Mouse (Mus musculus) limb, embryonic 11.5 days (tissue): ENCODE results near the gene Cdk10. TPM values are rescaled to one million over a fixed set of nuclear protein-coding genes. Genes with fewer than 3 reads are reported as not detected.

Source experiments
- ATAC-seq: fragments of 200-750 bp; cut with Nextera tagmentation; 2 replicates; pipeline ENCODE4 v1.8.0; 2017; ENCODE audit warnings: low read depth; ENCODE audit not compliant: insufficient number of reproducible peaks, low FRiP score, low TSS enrichment
- DNase-seq: peaks from one replicate; pipeline ENCODE4 v3.0.0-alpha.2; 2015; ENCODE audit warnings: low spot score
- H3K27ac ChIP-seq: fragments of 300-500 bp; sonication (generic); replicated peaks from 2 replicates; pipeline ENCODE4 v1.5.1; 2014; ENCODE audit warnings: low read depth, mild to moderate bottlenecking, low read length
- H3K27me3 ChIP-seq: fragments of 300-500 bp; sonication (generic); 2 replicates; pipeline ENCODE4 v1.6.1; 2014; ENCODE audit warnings: mild to moderate bottlenecking, low read length, mixed read lengths; ENCODE audit not compliant: control insufficient read depth, insufficient read depth
- H3K36me3 ChIP-seq: fragments of 300-500 bp; sonication (generic); 2 replicates; pipeline ENCODE4 v1.6.1; 2014; ENCODE audit warnings: mild to moderate bottlenecking, low read length, moderate library complexity, mixed read lengths; ENCODE audit not compliant: control insufficient read depth, insufficient read depth
- H3K4me1 ChIP-seq: fragments of 300-500 bp; sonication (generic); 2 replicates; pipeline ENCODE4 v1.6.1; 2014; ENCODE audit warnings: low read length, mixed read lengths; ENCODE audit not compliant: control insufficient read depth, insufficient read depth
- H3K4me2 ChIP-seq: fragments of 300-500 bp; sonication (generic); 2 replicates; pipeline ENCODE4 v1.6.1; 2014; ENCODE audit warnings: low read depth, mild to moderate bottlenecking, moderate library complexity; ENCODE audit not compliant: severe bottlenecking
- H3K4me3 ChIP-seq: fragments of 300-500 bp; sonication (generic); 2 replicates; pipeline ENCODE4 v1.5.1; 2014; ENCODE audit warnings: low read depth, low read length
- H3K9ac ChIP-seq: fragments of 300-500 bp; sonication (generic); 2 replicates; pipeline ENCODE4 v1.6.1; 2014; ENCODE audit warnings: mild to moderate bottlenecking, low read length
- H3K9me3 ChIP-seq: fragments of 300-500 bp; sonication (generic); 2 replicates; pipeline ENCODE4 v1.6.1; 2016; ENCODE audit warnings: low read length; ENCODE audit not compliant: control insufficient read depth
- WGBS: fragments of 180-500 bp; shearing (Covaris S2); extraction: QIAGEN DNeasy Blood & Tissue Kit; methylation state at CpG from one replicate; pipeline ENCODE4 v1.1.7; 2014; 5-methylcytosine and 5-hydroxymethylcytosine counted together
- polyA plus RNA-seq: library from polyadenylated mRNA; unstranded; fragments of >200 nt; fragmentation: Nextera tagmentation; extraction: Ambion mirVana; gene quantifications from 2 replicates; pipeline ENCODE4 v1.2.1, GENCODE M21; 2014

Gene Cdk10
- polyA plus RNA-seq, 1 experiment from 2014 or later, result 36.5 TPM

GRCm38 (mm10) chr8:123271147-123271546 lies 46.5 kb downstream of the Cdk10 start:
- DNase-seq (no peak), ATAC-seq (no peak)
- Histone ChIP-seq H3K27ac (no peak overlapping the region), H3K4me2 (no peak overlapping the region), H3K4me3 (no peak overlapping the region), H3K4me1 (no peaks in the 10 kb centered on the region), H3K27me3 (no peaks in the 10 kb centered on the region), H3K9me3 (no peaks in the 10 kb centered on the region), H3K36me3 (peaks cover 25% of the 10 kb centered on the region), H3K9ac (no peak overlapping the region)
- WGBS, result 91% methylated on average over 10 of the region's 10 CpGs

DNA sequence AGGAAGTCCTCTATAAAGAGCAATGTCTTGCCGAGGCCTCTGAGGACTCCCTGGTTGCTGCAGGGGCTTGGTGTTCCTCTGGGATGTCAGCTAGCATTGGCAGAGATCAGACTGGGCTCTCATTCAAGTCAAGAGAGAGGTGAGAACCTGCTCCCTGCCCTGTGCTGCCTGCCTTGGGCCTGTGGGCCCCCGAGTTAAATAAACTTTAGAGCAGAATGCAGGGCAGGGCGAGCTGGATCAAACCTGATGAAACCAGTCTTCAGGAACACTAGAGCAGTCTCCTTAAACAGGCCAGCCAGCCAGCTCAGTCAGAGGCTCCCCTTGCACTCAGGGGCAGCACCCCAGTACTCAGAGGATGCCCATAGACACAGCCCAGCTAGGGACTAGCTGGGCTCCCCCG lies 47.3 kb downstream of the Cdk10 start:
- Histone ChIP-seq H3K36me3 (peaks cover 22% of the 10 kb centered on the region), H3K4me3 (no peak overlapping the region), H3K27ac (no peak overlapping the region), H3K4me1 (no peaks in the 10 kb centered on the region), H3K9me3 (no peaks in the 10 kb centered on the region), H3K9ac (no peak overlapping the region), H3K4me2 (no peak overlapping the region), H3K27me3 (no peaks in the 10 kb centered on the region)
- no peak for ATAC-seq
- WGBS, result 80% methylated on average over 4 of the region's 4 CpGs
- DNase-seq, result no peak

GRCm38 (mm10) chr8:123274447-123274846 lies 49.8 kb downstream of the Cdk10 start:
- H3K4me2 ChIP-seq, result no peak overlapping the region
- H3K9ac ChIP-seq, result no peak overlapping the region
- H3K27me3 ChIP-seq, result no peaks in the 10 kb centered on the region
- H3K4me3 ChIP-seq, result no peak overlapping the region
- WGBS, result 84% methylated on average over 5 of the region's 5 CpGs
- no peaks in the 10 kb centered on the region for H3K4me1 ChIP-seq
- H3K9me3 ChIP-seq, result no peaks in the 10 kb centered on the region
- no peak overlapping the region for H3K27ac ChIP-seq
- DNase-seq (no peak), ATAC-seq (no peak)
- H3K36me3 ChIP-seq, result peaks cover 3% of the 10 kb centered on the region

- Histone ChIP-seq H3K4me1 (no peaks in the 10 kb centered on the region), H3K9ac (no peak overlapping the region), H3K27ac (no peak overlapping the region), H3K4me2 (no peak overlapping the region), H3K36me3 (no peaks in the 10 kb centered on the region; the same call in none of the 2 replicates), H3K9me3 (no peaks in the 10 kb centered on the region), H3K27me3 (no peaks in the 10 kb centered on the region), H3K4me3 (no peak overlapping the region)
- WGBS, result 95% methylated on average over 12 of the region's 12 CpGs
- no peak for DNase-seq
- no peak for ATAC-seq
These were observed 50.5 kb downstream of the Cdk10 start for GRCm38 (mm10) chr8:123275096-123275495.

DNA sequence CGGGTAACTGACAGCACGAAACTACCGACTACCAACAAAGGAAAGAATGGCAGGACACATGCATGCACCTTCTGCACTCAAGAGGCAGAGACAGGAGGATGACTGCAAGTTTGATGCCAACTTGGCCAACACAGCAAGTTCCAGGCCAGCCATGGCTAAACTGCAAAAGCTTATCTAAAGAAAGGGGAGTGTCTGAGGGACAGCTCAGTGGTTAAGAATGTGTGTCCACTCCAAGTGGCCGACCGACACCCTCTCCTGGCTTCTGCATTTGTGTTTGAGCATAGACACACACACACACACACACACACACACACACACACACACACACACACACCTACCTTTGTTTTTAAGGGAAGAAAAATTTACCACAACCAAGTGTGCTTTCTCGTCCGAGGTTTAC lies 53.8 kb downstream of the Cdk10 start:
- no peak overlapping the region for H3K4me3 ChIP-seq
- ATAC-seq (no peak), DNase-seq (no peak)
- H3K4me1 ChIP-seq, result no peaks in the 10 kb centered on the region
- no peak overlapping the region for H3K9ac ChIP-seq
- H3K27ac ChIP-seq, result no peak overlapping the region
- H3K36me3 ChIP-seq, result peaks cover 2% of the 10 kb centered on the region; the same call in 1 of the 2 replicates
- H3K4me2 ChIP-seq, result no peak overlapping the region
- no peaks in the 10 kb centered on the region for H3K9me3 ChIP-seq
- no peaks in the 10 kb centered on the region for H3K27me3 ChIP-seq
- WGBS, result 79% methylated on average over 7 of the region's 7 CpGs

- Histone ChIP-seq H3K27ac (no peak overlapping the region), H3K4me2 (no peak overlapping the region), H3K9ac (no peak overlapping the region), H3K4me1 (no peaks in the 10 kb centered on the region), H3K9me3 (no peaks in the 10 kb centered on the region), H3K4me3 (no peak overlapping the region), H3K36me3 (peaks cover 2% of the 10 kb centered on the region), H3K27me3 (no peaks in the 10 kb centered on the region)
- DNase-seq, result no peak
- no peak for ATAC-seq
- WGBS, result 92% methylated on average over 4 of the region's 4 CpGs
These were observed 55.2 kb downstream of the Cdk10 start for GRCm38 (mm10) chr8:123279828-123280227.

- no peak overlapping the region for H3K4me2 ChIP-seq
- DNase-seq (no peak), ATAC-seq (no peak)
- H3K27me3 ChIP-seq, result no peaks in the 10 kb centered on the region
- H3K9me3 ChIP-seq, result no peaks in the 10 kb centered on the region
- WGBS, result 86% methylated on average over 13 of the region's 13 CpGs
- no peak overlapping the region for H3K9ac ChIP-seq
- peaks cover 2% of the 10 kb centered on the region for H3K36me3 ChIP-seq
- H3K27ac ChIP-seq, result no peak overlapping the region
- H3K4me3 ChIP-seq, result no peak overlapping the region
- no peaks in the 10 kb centered on the region for H3K4me1 ChIP-seq
These were observed 55.9 kb downstream of the Cdk10 start for GRCm38 (mm10) chr8:123280302-123281094.
